ENCODE assay signal across 8 mouse cellular contexts in genomic region chr19:57356273-57356672, GRCm38 (mm10). TPM values are rescaled to one million over a fixed set of nuclear protein-coding genes. Genes with fewer than 3 reads are reported as not detected.
DNase-seq lines count a peak whose midpoint lies in the region; ATAC-seq and TF ChIP-seq lines count a peak whose summit lies in the region.

No protein-coding gene starts in this region.

- no peak for TF ChIP-seq POLR2A in thymus, adult 2 months (IDR thresholded peaks at IDR 0.05; ENCODE audit: control insufficient read depth, extremely low read depth, insufficient read depth, low read length, poor library complexity)
- no peak for TF ChIP-seq POLR2A in cerebellum, adult 2 months (IDR thresholded peaks at IDR 0.05; ENCODE audit: borderline replicate concordance, insufficient read depth, low read length)

- 61% methylated on average over 7 of the region's 7 CpGs for WGBS in kidney, embryonic 16.5 days
- WGBS in embryonic facial prominence, embryonic 14.5 days, result 60% methylated on average over 7 of the region's 7 CpGs
- 31% methylated on average over 7 of the region's 7 CpGs for WGBS in liver, embryonic 15.5 days (ENCODE audit: insufficient replicate concordance)
- 2% methylated on average over 7 of the region's 7 CpGs for WGBS in thymus, adult 2 months
- WGBS in cerebellum, adult 2 months, result 68% methylated on average over 7 of the region's 7 CpGs
- 86% methylated on average over 7 of the region's 7 CpGs for WGBS in midbrain, embryonic 11.5 days

- 0 out of 2 replicates have a peak overlapping the region, but pooled peaks have one; percentile 16 for H3K4me2 ChIP-seq in kidney, embryonic 16.5 days (replicated peaks; ENCODE audit: low read depth, low read length)
- H3K4me2 ChIP-seq in embryonic facial prominence, embryonic 14.5 days (ENCODE audit: low read depth, low read length), result no peak overlapping the region
- peak overlapping the region; percentile 38; the same call in 1 of the 2 replicates for H3K4me2 ChIP-seq in liver, embryonic 15.5 days
- H3K4me2 ChIP-seq in midbrain, embryonic 11.5 days, result no peak overlapping the region

- no peak overlapping the region for H3K4me3 ChIP-seq in kidney, embryonic 16.5 days (ENCODE audit: low read length)
- H3K4me3 ChIP-seq in embryonic facial prominence, embryonic 14.5 days (ENCODE audit: low read depth, low read length), result no peak overlapping the region
- no peak overlapping the region for H3K4me3 ChIP-seq in liver, embryonic 15.5 days (replicated peaks)
- peak overlapping the region; percentile 36 for H3K4me3 ChIP-seq in thymus, adult 2 months (ENCODE audit: control insufficient read depth, insufficient read depth, low read length)
- H3K4me3 ChIP-seq in cerebellum, adult 2 months (replicated peaks; ENCODE audit: insufficient read depth, low read depth, low read length), result no peak overlapping the region
- H3K4me3 ChIP-seq in midbrain, embryonic 11.5 days (ENCODE audit: low read depth, low read length), result no peak overlapping the region

- peaks cover 34% of the 10 kb centered on the region for H3K4me1 ChIP-seq in kidney, embryonic 16.5 days (ENCODE audit: insufficient read depth, low read length)
- peaks cover 33% of the 10 kb centered on the region; the same call in 1 of the 2 replicates for H3K4me1 ChIP-seq in embryonic facial prominence, embryonic 14.5 days (ENCODE audit: control insufficient read depth, insufficient read depth, low read length)
- H3K4me1 ChIP-seq in liver, embryonic 15.5 days (replicated peaks), result peaks cover 57% of the 10 kb centered on the region
- peaks cover 40% of the 10 kb centered on the region for H3K4me1 ChIP-seq in thymus, adult 2 months (replicated peaks; ENCODE audit: control insufficient read depth, insufficient read depth, low read length)
- H3K4me1 ChIP-seq in cerebellum, adult 2 months (ENCODE audit: control insufficient read depth, insufficient read depth, low read length), result no peaks in the 10 kb centered on the region
- peaks cover 5% of the 10 kb centered on the region; the same call in 1 of the 2 replicates for H3K4me1 ChIP-seq in midbrain, embryonic 11.5 days (ENCODE audit: control insufficient read depth, insufficient read depth, low read length)

- no peak for TF ChIP-seq CTCF in thymus, adult 2 months (IDR thresholded peaks at IDR 0.05; ENCODE audit: borderline replicate concordance, control insufficient read depth, extremely low read depth, insufficient read depth, low read length, poor library complexity)
- TF ChIP-seq CTCF in cerebellum, adult 2 months (IDR thresholded peaks at IDR 0.05; ENCODE audit: borderline replicate concordance, insufficient read depth, low read depth, low read length), result no peak

- ATAC-seq in kidney, embryonic 16.5 days (ENCODE audit: low FRiP score, low TSS enrichment), result no peak
- ATAC-seq in embryonic facial prominence, embryonic 14.5 days (ENCODE audit: low read depth), result no peak
- no peak for ATAC-seq in liver, embryonic 15.5 days (ENCODE audit: insufficient read depth)
- ATAC-seq in midbrain, embryonic 11.5 days (ENCODE audit: low FRiP score), result no peak

- H3K27me3 ChIP-seq in kidney, embryonic 16.5 days (ENCODE audit: insufficient read depth, low read length), result no peaks in the 10 kb centered on the region
- H3K27me3 ChIP-seq in embryonic facial prominence, embryonic 14.5 days (replicated peaks; ENCODE audit: control insufficient read depth, insufficient read depth, low read length), result no peaks in the 10 kb centered on the region
- H3K27me3 ChIP-seq in liver, embryonic 15.5 days, result no peaks in the 10 kb centered on the region
- H3K27me3 ChIP-seq in thymus, adult 2 months (ENCODE audit: control insufficient read depth, insufficient read depth, low read length), result no peaks in the 10 kb centered on the region
- H3K27me3 ChIP-seq in cerebellum, adult 2 months (ENCODE audit: control insufficient read depth, insufficient read depth, low read length), result no peaks in the 10 kb centered on the region
- no peaks in the 10 kb centered on the region for H3K27me3 ChIP-seq in midbrain, embryonic 11.5 days (ENCODE audit: control insufficient read depth, insufficient read depth, low read length)

- DNase-seq in kidney, adult 9 months, result no peak
- DNase-seq in embryonic facial prominence, embryonic 14.5 days (ENCODE audit: low spot score), result no peak
- peak; percentile 51 for DNase-seq in thymus, adult 2 months
- no peak for DNase-seq in ovary, postnatal 36 days (ENCODE audit: low spot score)
- DNase-seq in cerebellum, adult 2 months, result no peak
- no peak for DNase-seq in midbrain, embryonic 11.5 days (ENCODE audit: low spot score, missing footprints)

- peak overlapping the region; percentile 89 for H3K27ac ChIP-seq in kidney, embryonic 16.5 days (ENCODE audit: low read length)
- peak overlapping the region; percentile 29; the same call in 1 of the 2 replicates for H3K27ac ChIP-seq in embryonic facial prominence, embryonic 14.5 days (replicated peaks; ENCODE audit: low read depth, low read length)
- peak overlapping the region; percentile 56 for H3K27ac ChIP-seq in liver, embryonic 15.5 days (replicated peaks)
- H3K27ac ChIP-seq in thymus, adult 2 months (ENCODE audit: control insufficient read depth, insufficient read depth, low read length), result peak overlapping the region; percentile 97
- no peak overlapping the region for H3K27ac ChIP-seq in cerebellum, adult 2 months (ENCODE audit: insufficient read depth, low read length)
- no peak overlapping the region for H3K27ac ChIP-seq in midbrain, embryonic 11.5 days (ENCODE audit: low read depth, low read length)

- H3K36me3 ChIP-seq in kidney, embryonic 16.5 days (ENCODE audit: insufficient read depth, low read length), result no peaks in the 10 kb centered on the region
- H3K36me3 ChIP-seq in embryonic facial prominence, embryonic 14.5 days (ENCODE audit: control insufficient read depth, insufficient read depth, low read length), result no peaks in the 10 kb centered on the region
- H3K36me3 ChIP-seq in liver, embryonic 15.5 days (replicated peaks), result no peaks in the 10 kb centered on the region
- no peaks in the 10 kb centered on the region for H3K36me3 ChIP-seq in thymus, adult 2 months (ENCODE audit: control insufficient read depth, insufficient read depth, low read length)
- H3K36me3 ChIP-seq in midbrain, embryonic 11.5 days (ENCODE audit: control insufficient read depth, insufficient read depth, low read length), result no peaks in the 10 kb centered on the region

- 0 out of 2 replicates have a peak overlapping the region, but pooled peaks have one; percentile 22 for H3K9ac ChIP-seq in kidney, embryonic 16.5 days (replicated peaks; ENCODE audit: low read length)
- H3K9ac ChIP-seq in embryonic facial prominence, embryonic 14.5 days (ENCODE audit: low read depth, low read length), result no peak overlapping the region
- no peak overlapping the region for H3K9ac ChIP-seq in liver, embryonic 15.5 days
- no peak overlapping the region for H3K9ac ChIP-seq in midbrain, embryonic 11.5 days (ENCODE audit: low read length)

- no peaks in the 10 kb centered on the region for H3K9me3 ChIP-seq in kidney, embryonic 16.5 days (ENCODE audit: low read length)
- H3K9me3 ChIP-seq in embryonic facial prominence, embryonic 14.5 days (ENCODE audit: control insufficient read depth, low read length), result no peaks in the 10 kb centered on the region
- H3K9me3 ChIP-seq in liver, embryonic 15.5 days (replicated peaks), result no peaks in the 10 kb centered on the region
- no peaks in the 10 kb centered on the region for H3K9me3 ChIP-seq in midbrain, embryonic 11.5 days (ENCODE audit: control insufficient read depth, low read length)

RNA-seq across cellular contexts. Expression of gene Fam160b1, which starts 4.2 kb away (rescaled TPM):
- 13.1 and 14.3 TPM in 2 replicates for polyA plus RNA-seq in kidney, embryonic 16.5 days (2015; fragmentation: Nextera tagmentation; extraction: Ambion mirVana)
- 18.4 and 20.0 TPM in 2 replicates for polyA plus RNA-seq in embryonic facial prominence, embryonic 14.5 days (2014; fragmentation: Nextera tagmentation; extraction: Ambion mirVana)
- polyA plus RNA-seq in liver, embryonic 15.5 days (2015; fragmentation: Nextera tagmentation; extraction: Ambion mirVana), result 6.0 and 6.6 TPM in 2 replicates
- polyA plus RNA-seq in thymus, adult 2 months (2012; rRNA removed), result 26.1 and 28.3 TPM in 2 replicates
- 18.9 and 20.5 TPM in 2 replicates for polyA plus RNA-seq in cerebellum, adult 2 months (2012; rRNA removed)
- 14.1 and 16.5 TPM in 2 replicates for polyA plus RNA-seq in midbrain, embryonic 11.5 days (2014; fragmentation: Nextera tagmentation; extraction: Ambion mirVana)

RNA-seq across cellular contexts. Expression of gene Ablim1, which starts 41.6 kb away (rescaled TPM):
- polyA plus RNA-seq in kidney, embryonic 16.5 days (2015; fragmentation: Nextera tagmentation; extraction: Ambion mirVana), result 39.3 and 43.2 TPM in 2 replicates
- polyA plus RNA-seq in embryonic facial prominence, embryonic 14.5 days (2014; fragmentation: Nextera tagmentation; extraction: Ambion mirVana), result 48.5 and 49.3 TPM in 2 replicates
- 9.5 and 11.3 TPM in 2 replicates for polyA plus RNA-seq in liver, embryonic 15.5 days (2015; fragmentation: Nextera tagmentation; extraction: Ambion mirVana)
- polyA plus RNA-seq in thymus, adult 2 months (2012; rRNA removed), result 216 and 231 TPM in 2 replicates
- polyA plus RNA-seq in cerebellum, adult 2 months (2012; rRNA removed), result 110 and 130 TPM in 2 replicates
- polyA plus RNA-seq in midbrain, embryonic 11.5 days (2014; fragmentation: Nextera tagmentation; extraction: Ambion mirVana), result 18.3 and 21.7 TPM in 2 replicates

Comparison
In these comparisons a context has a peak if more than half of its experiments do, and no peak if none do; other contexts are left out.
1. H3K27ac ChIP-seq: peak in kidney, embryonic 16.5 days (single experiment), embryonic facial prominence, embryonic 14.5 days (single experiment), liver, embryonic 15.5 days (single experiment) and thymus, adult 2 months (single experiment); none in cerebellum, adult 2 months (single experiment) and midbrain, embryonic 11.5 days (single experiment).
2. H3K4me2 ChIP-seq: peak in kidney, embryonic 16.5 days (single experiment) and liver, embryonic 15.5 days (single experiment); none in embryonic facial prominence, embryonic 14.5 days (single experiment) and midbrain, embryonic 11.5 days (single experiment).